Mouse (Mus musculus): ENCODE data around the gene Zfp622. TPM values are rescaled to one million over a fixed set of nuclear protein-coding genes. Genes with fewer than 3 reads are reported as not detected.
"Not testable (repeated sequence)": the region's sequence is repeated elsewhere in the genome, so short reads cannot be mapped to it uniquely, and the experiment has no call there.

Zfp622 gene
- polyA plus RNA-seq, 1 experiment from 2014 or later = 28.2 TPM

- 59% methylated on average over 8 of the region's 8 CpGs for WGBS
- H3K4me1 ChIP-seq (ENCODE audit: control insufficient read depth, insufficient read depth, low read length) = peaks cover 5% of the 10 kb centered on the region
- no peak overlapping the region for H3K4me2 ChIP-seq (ENCODE audit: low read length)
- ATAC-seq = no peak
- no peak overlapping the region for H3K27ac ChIP-seq (ENCODE audit: low read length)
- H3K4me3 ChIP-seq (ENCODE audit: low read depth, low read length) = no peak overlapping the region
- no peaks in the 10 kb centered on the region for H3K9me3 ChIP-seq (replicated peaks; ENCODE audit: control insufficient read depth, low read length, poor library complexity, severe bottlenecking)
- no peak overlapping the region for H3K9ac ChIP-seq (ENCODE audit: low read depth, low read length)
- no peaks in the 10 kb centered on the region for H3K27me3 ChIP-seq (ENCODE audit: control insufficient read depth, insufficient read depth, low read depth, low read length)
- peaks cover 23% of the 10 kb centered on the region for H3K36me3 ChIP-seq (ENCODE audit: control insufficient read depth, insufficient read depth, low read length)
Observed at GRCm38 (mm10) chr15:25992992-25993727, 9.0 kb downstream of the Zfp622 start.

GRCm38 (mm10) chr15:25995521-25995920, 11.4 kb downstream of the Zfp622 start:
- no peak overlapping the region for H3K27ac ChIP-seq (ENCODE audit: low read length)
- H3K36me3 ChIP-seq (ENCODE audit: control insufficient read depth, insufficient read depth, low read length) = peaks cover 17% of the 10 kb centered on the region
- H3K4me3 ChIP-seq (ENCODE audit: low read depth, low read length) = no peak overlapping the region
- no peaks in the 10 kb centered on the region for H3K27me3 ChIP-seq (ENCODE audit: control insufficient read depth, insufficient read depth, low read depth, low read length)
- H3K4me2 ChIP-seq (ENCODE audit: low read length) = no peak overlapping the region
- ATAC-seq = peak; percentile 86
- no peaks in the 10 kb centered on the region for H3K4me1 ChIP-seq (ENCODE audit: control insufficient read depth, insufficient read depth, low read length)
- no peak overlapping the region for H3K9ac ChIP-seq (ENCODE audit: low read depth, low read length)
- 39% methylated on average over 2 of the region's 2 CpGs for WGBS
- no peaks in the 10 kb centered on the region for H3K9me3 ChIP-seq (replicated peaks; ENCODE audit: control insufficient read depth, low read length, poor library complexity, severe bottlenecking)

GRCm38 (mm10) chr15:25999545-25999944, 15.4 kb downstream of the Zfp622 start:
- ATAC-seq; H3K36me3 ChIP-seq (ENCODE audit: control insufficient read depth, insufficient read depth, low read length); H3K4me3 ChIP-seq (ENCODE audit: low read depth, low read length); H3K9ac ChIP-seq (ENCODE audit: low read depth, low read length); H3K27ac ChIP-seq (ENCODE audit: low read length); H3K4me2 ChIP-seq (ENCODE audit: low read length); H3K27me3 ChIP-seq (ENCODE audit: control insufficient read depth, insufficient read depth, low read depth, low read length); H3K9me3 ChIP-seq (replicated peaks; ENCODE audit: control insufficient read depth, low read length, poor library complexity, severe bottlenecking); H3K4me1 ChIP-seq (ENCODE audit: control insufficient read depth, insufficient read depth, low read length): not testable (repeated sequence)
- 18% methylated on average over 5 of the region's 5 CpGs for WGBS

GRCm38 (mm10) chr15:26008621-26009020, 24.5 kb downstream of the Zfp622 start:
- no peak for ATAC-seq

GRCm38 (mm10) chr15:26012891-26013290, 28.7 kb downstream of the Zfp622 start:
- H3K27me3 ChIP-seq (ENCODE audit: control insufficient read depth, insufficient read depth, low read depth, low read length) = no peaks in the 10 kb centered on the region
- no peaks in the 10 kb centered on the region for H3K36me3 ChIP-seq (ENCODE audit: control insufficient read depth, insufficient read depth, low read length)
- peaks cover 4% of the 10 kb centered on the region; the same call in 1 of the 2 replicates for H3K4me1 ChIP-seq (ENCODE audit: control insufficient read depth, insufficient read depth, low read length)
- no peak overlapping the region for H3K9ac ChIP-seq (ENCODE audit: low read depth, low read length)
- ATAC-seq = no peak
- H3K27ac ChIP-seq (ENCODE audit: low read length) = no peak overlapping the region
- 77% methylated on average over 4 of the region's 4 CpGs for WGBS
- no peak overlapping the region for H3K4me3 ChIP-seq (ENCODE audit: low read depth, low read length)
- H3K4me2 ChIP-seq (ENCODE audit: low read length) = no peak overlapping the region
- no peaks in the 10 kb centered on the region for H3K9me3 ChIP-seq (replicated peaks; ENCODE audit: control insufficient read depth, low read length, poor library complexity, severe bottlenecking)

More at GRCm38 (mm10) chr15:26008621-26009020, 24.5 kb downstream of the Zfp622 start:
- H3K36me3 ChIP-seq (ENCODE audit: control insufficient read depth, insufficient read depth, low read length) = no peaks in the 10 kb centered on the region
- no peaks in the 10 kb centered on the region for H3K9me3 ChIP-seq (replicated peaks; ENCODE audit: control insufficient read depth, low read length, poor library complexity, severe bottlenecking)
- no peak overlapping the region for H3K4me3 ChIP-seq (ENCODE audit: low read depth, low read length)
- H3K4me1 ChIP-seq (ENCODE audit: control insufficient read depth, insufficient read depth, low read length) = no peaks in the 10 kb centered on the region
- H3K9ac ChIP-seq (ENCODE audit: low read depth, low read length) = no peak overlapping the region
- no peak overlapping the region for H3K27ac ChIP-seq (ENCODE audit: low read length)
- 84% methylated on average over 3 of the region's 3 CpGs for WGBS
- no peaks in the 10 kb centered on the region for H3K27me3 ChIP-seq (ENCODE audit: control insufficient read depth, insufficient read depth, low read depth, low read length)
- H3K4me2 ChIP-seq (ENCODE audit: low read length) = no peak overlapping the region

GRCm38 (mm10) chr15:26015979-26016665, 32.0 kb downstream of the Zfp622 start:
- 52% methylated on average over 14 of the region's 14 CpGs for WGBS
- H3K4me2 ChIP-seq (ENCODE audit: low read length) = no peak overlapping the region
- H3K36me3 ChIP-seq (ENCODE audit: control insufficient read depth, insufficient read depth, low read length) = no peaks in the 10 kb centered on the region
- H3K9me3 ChIP-seq (replicated peaks; ENCODE audit: control insufficient read depth, low read length, poor library complexity, severe bottlenecking) = no peaks in the 10 kb centered on the region
- H3K9ac ChIP-seq (ENCODE audit: low read depth, low read length) = no peak overlapping the region
- no peaks in the 10 kb centered on the region for H3K27me3 ChIP-seq (ENCODE audit: control insufficient read depth, insufficient read depth, low read depth, low read length)
- no peak overlapping the region for H3K27ac ChIP-seq (ENCODE audit: low read length)
- peaks cover 4% of the 10 kb centered on the region; the same call in 1 of the 2 replicates for H3K4me1 ChIP-seq (ENCODE audit: control insufficient read depth, insufficient read depth, low read length)
- ATAC-seq = no peak
- H3K4me3 ChIP-seq (ENCODE audit: low read depth, low read length) = no peak overlapping the region

- Histone ChIP-seq H3K27me3 (ENCODE audit: control insufficient read depth, insufficient read depth, low read depth, low read length) (no peaks in the 10 kb centered on the region), H3K9me3 (replicated peaks; ENCODE audit: control insufficient read depth, low read length, poor library complexity, severe bottlenecking) (no peaks in the 10 kb centered on the region), H3K4me1 (ENCODE audit: control insufficient read depth, insufficient read depth, low read length) (no peaks in the 10 kb centered on the region), H3K9ac (ENCODE audit: low read depth, low read length) (no peak overlapping the region), H3K27ac (ENCODE audit: low read length) (no peak overlapping the region), H3K36me3 (ENCODE audit: control insufficient read depth, insufficient read depth, low read length) (no peaks in the 10 kb centered on the region), H3K4me2 (ENCODE audit: low read length) (no peak overlapping the region), H3K4me3 (ENCODE audit: low read depth, low read length) (no peak overlapping the region)
- 58% methylated on average over 8 of the region's 8 CpGs for WGBS
- no peak for ATAC-seq
Observed at GRCm38 (mm10) chr15:26021721-26022120, 37.6 kb downstream of the Zfp622 start.

- Histone ChIP-seq H3K9ac (ENCODE audit: low read depth, low read length) (no peak overlapping the region), H3K4me1 (ENCODE audit: control insufficient read depth, insufficient read depth, low read length) (no peaks in the 10 kb centered on the region), H3K36me3 (ENCODE audit: control insufficient read depth, insufficient read depth, low read length) (no peaks in the 10 kb centered on the region), H3K9me3 (replicated peaks; ENCODE audit: control insufficient read depth, low read length, poor library complexity, severe bottlenecking) (no peaks in the 10 kb centered on the region), H3K27me3 (ENCODE audit: control insufficient read depth, insufficient read depth, low read depth, low read length) (no peaks in the 10 kb centered on the region), H3K27ac (ENCODE audit: low read length) (no peak overlapping the region), H3K4me2 (ENCODE audit: low read length) (no peak overlapping the region), H3K4me3 (ENCODE audit: low read depth, low read length) (no peak overlapping the region)
- ATAC-seq = no peak
- 69% methylated on average over 5 of the region's 5 CpGs for WGBS
Observed at GRCm38 (mm10) chr15:26022636-26023035, 38.5 kb downstream of the Zfp622 start.

GRCm38 (mm10) chr15:26031692-26032091, 47.5 kb downstream of the Zfp622 start:
- WGBS = 76% methylated on average over 3 of the region's 3 CpGs
- no peak for ATAC-seq
- H3K4me1 ChIP-seq (ENCODE audit: control insufficient read depth, insufficient read depth, low read length) = no peaks in the 10 kb centered on the region
- H3K9ac ChIP-seq (ENCODE audit: low read depth, low read length) = no peak overlapping the region
- no peaks in the 10 kb centered on the region for H3K36me3 ChIP-seq (ENCODE audit: control insufficient read depth, insufficient read depth, low read length)
- H3K27ac ChIP-seq (ENCODE audit: low read length) = no peak overlapping the region
- H3K4me2 ChIP-seq (ENCODE audit: low read length) = no peak overlapping the region
- no peaks in the 10 kb centered on the region for H3K27me3 ChIP-seq (ENCODE audit: control insufficient read depth, insufficient read depth, low read depth, low read length)
- H3K9me3 ChIP-seq (replicated peaks; ENCODE audit: control insufficient read depth, low read length, poor library complexity, severe bottlenecking) = 0 out of 2 replicates have a peak, but pooled peaks cover 3% of the 10 kb centered on the region
- H3K4me3 ChIP-seq (ENCODE audit: low read depth, low read length) = no peak overlapping the region

All from midbrain, embryonic 16.5 days (tissue).